Mouse (Mus musculus) CD4-positive, CD25-positive, alpha-beta regulatory T cell, adult 2 months (primary cell): ENCODE data around the gene Slc16a5.

Source experiments
- DNase-seq: peaks from one replicate; pipeline ENCODE4 v3.0.0-alpha.2; 2012; ENCODE audit warnings: low read depth, low spot score

Slc16a5 gene

GRCm38 (mm10) chr11:115462243-115462891 lies at the start of gene Slc16a5:
Slc16a5 (plus strand) TSS chr11:115462474.
- peak; percentile 44 for DNase-seq

- peak; percentile 97 for DNase-seq
Observed at GRCm38 (mm10) chr11:115419531-115420237, 42.6 kb upstream of the Slc16a5 start, which contains the start of the genes Atp5h and Kctd2. Atp5h (minus strand) TSS chr11:115419962. Kctd2 (plus strand) TSS chr11:115420128.

- peak; percentile 54 for DNase-seq
Observed at GRCm38 (mm10) chr11:115420336-115421190, 41.7 kb upstream of the Slc16a5 start.

GRCm38 (mm10) chr11:115421328-115421727 lies 40.9 kb upstream of the Slc16a5 start:
- no peak for DNase-seq

- peak; percentile 39 for DNase-seq
Observed at GRCm38 (mm10) chr11:115421972-115422371, 40.3 kb upstream of the Slc16a5 start.

- DNase-seq, result peak; percentile 36
Observed at GRCm38 (mm10) chr11:115423091-115423490, 39.2 kb upstream of the Slc16a5 start.

- no peak for DNase-seq
Observed at GRCm38 (mm10) chr11:115424666-115425065, 37.6 kb upstream of the Slc16a5 start.

GRCm38 (mm10) chr11:115425671-115426070 lies 36.6 kb upstream of the Slc16a5 start:
- DNase-seq, result no peak

GRCm38 (mm10) chr11:115427482-115428331 lies 34.6 kb upstream of the Slc16a5 start:
- peak; percentile 87 for DNase-seq

GRCm38 (mm10) chr11:115429307-115429706 lies 33.0 kb upstream of the Slc16a5 start:
- no peak for DNase-seq

- DNase-seq, result no peak
Observed at GRCm38 (mm10) chr11:115430561-115430960, 31.7 kb upstream of the Slc16a5 start.

GRCm38 (mm10) chr11:115432814-115433213 lies 29.5 kb upstream of the Slc16a5 start:
- no peak for DNase-seq

GRCm38 (mm10) chr11:115433342-115433741 lies 28.9 kb upstream of the Slc16a5 start:
- no peak for DNase-seq

- no peak for DNase-seq
Observed at GRCm38 (mm10) chr11:115435596-115436337, 26.5 kb upstream of the Slc16a5 start.

- no peak for DNase-seq
Observed at GRCm38 (mm10) chr11:115437571-115438122, 24.6 kb upstream of the Slc16a5 start.

- no peak for DNase-seq
Observed at GRCm38 (mm10) chr11:115439326-115439725, 22.9 kb upstream of the Slc16a5 start.

GRCm38 (mm10) chr11:115439906-115440595 lies 22.2 kb upstream of the Slc16a5 start, which contains the start of gene Trim80:
Trim80 (plus strand) TSS chr11:115440545.
- DNase-seq, result no peak

- no peak for DNase-seq
Observed at GRCm38 (mm10) chr11:115441417-115441816, 20.9 kb upstream of the Slc16a5 start.

GRCm38 (mm10) chr11:115446906-115447305 lies 15.4 kb upstream of the Slc16a5 start:
- DNase-seq, result no peak
